Mouse (Mus musculus): ENCODE data around the gene Tmod2.
A peak's percentile ranks its signal among the peaks of the same experiment; 100 is the strongest.
"Not testable (repeated sequence)": the region's sequence is repeated elsewhere in the genome, so short reads cannot be mapped to it uniquely, and the experiment has no call there.

The Tmod2 gene

GRCm38 (mm10) chr9:75610571-75611493 lies at the start of gene Tmod2:
TSS of gene Tmod2 (minus strand) at chr9:75611325.
- DNase-seq (ENCODE audit: low read depth) = no peak

- no peak for DNase-seq (ENCODE audit: low read depth)
Observed at GRCm38 (mm10) chr9:75660917-75661316, 49.8 kb upstream of the Tmod2 start.

- DNase-seq (ENCODE audit: low read depth) = not testable (repeated sequence)
Observed at GRCm38 (mm10) chr9:75656456-75656855, 45.3 kb upstream of the Tmod2 start.

- DNase-seq (ENCODE audit: low read depth) = no peak
Observed at GRCm38 (mm10) chr9:75653981-75654911, 43.1 kb upstream of the Tmod2 start.

GRCm38 (mm10) chr9:75645405-75645804 lies 34.3 kb upstream of the Tmod2 start:
- DNase-seq (ENCODE audit: low read depth) = peak; percentile 11

GRCm38 (mm10) chr9:75634226-75634625 lies 23.1 kb upstream of the Tmod2 start:
- no peak for DNase-seq (ENCODE audit: low read depth)

- no peak for DNase-seq (ENCODE audit: low read depth)
Observed at GRCm38 (mm10) chr9:75633603-75634002, 22.5 kb upstream of the Tmod2 start.

- peak; percentile 31 for DNase-seq (ENCODE audit: low read depth)
Observed at GRCm38 (mm10) chr9:75632902-75633301, 21.8 kb upstream of the Tmod2 start.

GRCm38 (mm10) chr9:75632111-75632510 lies 21.0 kb upstream of the Tmod2 start:
- DNase-seq (ENCODE audit: low read depth) = no peak

- DNase-seq (ENCODE audit: low read depth) = no peak
Observed at GRCm38 (mm10) chr9:75630823-75631454, 19.8 kb upstream of the Tmod2 start.

- no peak for DNase-seq (ENCODE audit: low read depth)
Observed at GRCm38 (mm10) chr9:75626308-75626604, 15.1 kb upstream of the Tmod2 start.

- DNase-seq (ENCODE audit: low read depth) = no peak
Observed at GRCm38 (mm10) chr9:75625556-75626307, 14.6 kb upstream of the Tmod2 start, which contains the start of gene Lysmd2. TSS of gene Lysmd2 (plus strand) at chr9:75625741.

GRCm38 (mm10) chr9:75624983-75625555 lies 13.9 kb upstream of the Tmod2 start:
- no peak for DNase-seq (ENCODE audit: low read depth)

- no peak for DNase-seq (ENCODE audit: low read depth)
Observed at GRCm38 (mm10) chr9:75621428-75621827, 10.3 kb upstream of the Tmod2 start.

- not testable (repeated sequence) for DNase-seq (ENCODE audit: low read depth)
Observed at GRCm38 (mm10) chr9:75619761-75620160, 8.6 kb upstream of the Tmod2 start.

GRCm38 (mm10) chr9:75618836-75619400 lies 7.8 kb upstream of the Tmod2 start:
- DNase-seq (ENCODE audit: low read depth) = no peak

- no peak for DNase-seq (ENCODE audit: low read depth)
Observed at GRCm38 (mm10) chr9:75616560-75616959, 5.4 kb upstream of the Tmod2 start.

GRCm38 (mm10) chr9:75609965-75610364 lies 1.2 kb downstream of the Tmod2 start:
- no peak for DNase-seq (ENCODE audit: low read depth)

- DNase-seq (ENCODE audit: low read depth) = no peak
Observed at GRCm38 (mm10) chr9:75609505-75609904, 1.6 kb downstream of the Tmod2 start.

- no peak for DNase-seq (ENCODE audit: low read depth)
Observed at GRCm38 (mm10) chr9:75607496-75607895, 3.6 kb downstream of the Tmod2 start.

GRCm38 (mm10) chr9:75601510-75601909 lies 9.6 kb downstream of the Tmod2 start:
- DNase-seq (ENCODE audit: low read depth) = no peak

All from 416B (cell line).